Mouse (Mus musculus): ENCODE results near the gene Lhfpl3. TPM values are rescaled to one million over a fixed set of nuclear protein-coding genes. Genes with fewer than 3 reads are reported as not detected.
A peak's percentile ranks its signal among the peaks of the same experiment; 100 is the strongest.

The Lhfpl3 gene
- polyA plus RNA-seq, 1 experiment from 2014 or later: 0.09 TPM

DNA sequence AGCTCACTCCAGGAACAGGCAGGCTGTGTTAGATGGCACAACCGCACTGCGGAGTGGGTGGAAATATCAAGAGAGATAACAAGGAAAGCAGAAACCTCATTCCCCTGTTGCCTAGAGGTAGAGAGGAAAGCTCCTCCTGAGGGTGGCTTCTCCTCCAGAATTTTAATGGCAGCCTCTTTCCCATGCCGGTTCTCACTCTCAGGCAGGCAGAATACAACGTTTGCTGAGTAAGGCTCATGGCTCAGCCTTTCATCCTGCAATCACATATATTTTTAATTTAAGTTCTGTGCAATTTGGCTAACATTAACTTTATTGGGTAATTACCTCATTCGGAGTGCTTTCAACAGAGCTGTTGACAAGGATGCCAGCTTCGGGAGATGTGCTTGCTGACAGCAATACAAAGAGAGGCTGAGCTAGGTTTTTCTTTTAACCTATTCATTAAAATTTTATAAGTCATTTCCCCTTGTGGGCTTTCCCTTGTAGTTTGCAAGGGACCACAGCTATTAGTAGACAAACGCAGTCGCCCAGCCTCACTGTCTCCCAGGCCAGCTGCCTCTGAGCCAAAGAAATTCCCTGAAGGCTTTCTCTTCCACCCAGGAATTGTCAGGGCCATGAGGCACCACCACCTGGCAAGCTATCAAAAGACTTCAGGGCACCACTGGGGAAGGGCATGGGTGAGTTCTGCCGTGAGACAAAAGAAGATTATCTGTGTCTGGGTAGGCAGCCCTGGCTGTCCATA, 394.5 kb downstream of the Lhfpl3 start:
- H3K36me3 ChIP-seq: no peaks in the 10 kb centered on the region
- no peak overlapping the region for H3K27ac ChIP-seq (ENCODE audit: poor library complexity, severe bottlenecking)
- no peaks in the 10 kb centered on the region for H3K4me1 ChIP-seq (replicated peaks)
- H3K27me3 ChIP-seq (replicated peaks): no peaks in the 10 kb centered on the region
- no peak overlapping the region for H3K4me3 ChIP-seq
- no peak for ATAC-seq (ENCODE audit: insufficient number of reproducible peaks, low FRiP score)
- 76% methylated on average over 9 of the region's 9 CpGs for WGBS
- H3K4me2 ChIP-seq: no peak overlapping the region
- 0 out of 2 replicates have a peak, but pooled peaks cover 8% of the 10 kb centered on the region for H3K9me3 ChIP-seq (replicated peaks)
- no peak overlapping the region for H3K9ac ChIP-seq

DNA sequence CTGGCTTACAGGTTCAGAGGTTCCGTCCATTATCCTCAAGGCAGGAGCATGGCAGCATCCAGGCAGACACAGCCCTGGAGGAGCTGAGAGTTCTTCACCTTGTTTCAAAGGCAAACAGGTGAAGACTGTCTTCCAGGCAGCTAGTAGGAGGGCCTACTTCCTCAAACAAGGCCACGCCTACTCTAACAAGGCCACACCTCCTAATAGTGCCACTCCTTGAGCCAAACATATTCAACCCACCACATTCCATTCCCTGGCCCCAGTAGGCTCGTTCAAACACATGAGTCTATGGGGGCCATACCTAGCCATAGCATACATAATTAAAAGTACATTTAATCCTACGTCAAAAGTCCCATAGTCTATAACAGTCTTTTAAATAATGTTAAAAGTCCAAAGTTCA, 407.4 kb downstream of the Lhfpl3 start:
- H3K9ac ChIP-seq: no peak overlapping the region
- H3K27me3 ChIP-seq (replicated peaks): no peaks in the 10 kb centered on the region
- no peaks in the 10 kb centered on the region for H3K36me3 ChIP-seq
- H3K4me2 ChIP-seq: no peak overlapping the region
- WGBS: 66% methylated on average over 4 of the region's 4 CpGs
- no peaks in the 10 kb centered on the region; the same call in 1 of the 2 replicates for H3K9me3 ChIP-seq (replicated peaks)
- H3K4me1 ChIP-seq (replicated peaks): no peaks in the 10 kb centered on the region
- no peak overlapping the region for H3K27ac ChIP-seq (ENCODE audit: poor library complexity, severe bottlenecking)
- no peak overlapping the region for H3K4me3 ChIP-seq
- no peak for ATAC-seq (ENCODE audit: insufficient number of reproducible peaks, low FRiP score)

DNA sequence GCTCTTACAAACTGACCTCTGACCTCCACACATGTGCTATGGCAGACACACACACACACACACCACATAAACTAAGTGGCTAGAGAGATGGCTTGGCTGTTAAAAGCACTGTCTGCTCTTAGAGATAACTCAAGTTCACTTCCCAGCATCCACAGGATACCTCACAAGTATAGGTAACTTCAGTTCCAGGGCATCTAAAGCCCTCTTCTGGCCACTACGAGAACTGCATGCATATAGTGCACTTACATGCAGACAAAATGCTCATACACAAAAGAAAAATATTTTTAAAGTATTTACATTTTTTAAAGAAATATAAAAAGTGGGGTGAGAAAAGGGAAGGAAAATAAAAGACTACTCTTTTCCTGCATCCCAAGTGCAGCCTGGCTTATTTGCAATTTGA, 408.6 kb downstream of the Lhfpl3 start:
- H3K4me1 ChIP-seq (replicated peaks): no peaks in the 10 kb centered on the region
- H3K27ac ChIP-seq (ENCODE audit: poor library complexity, severe bottlenecking): no peak overlapping the region
- no peaks in the 10 kb centered on the region; the same call in 1 of the 2 replicates for H3K9me3 ChIP-seq (replicated peaks)
- no peak overlapping the region for H3K4me3 ChIP-seq
- no peak overlapping the region for H3K4me2 ChIP-seq
- ATAC-seq (ENCODE audit: insufficient number of reproducible peaks, low FRiP score): no peak
- WGBS: 79% methylated on average over 1 of the region's 1 CpGs
- H3K36me3 ChIP-seq: no peaks in the 10 kb centered on the region
- no peaks in the 10 kb centered on the region for H3K27me3 ChIP-seq (replicated peaks)
- no peak overlapping the region for H3K9ac ChIP-seq

DNA sequence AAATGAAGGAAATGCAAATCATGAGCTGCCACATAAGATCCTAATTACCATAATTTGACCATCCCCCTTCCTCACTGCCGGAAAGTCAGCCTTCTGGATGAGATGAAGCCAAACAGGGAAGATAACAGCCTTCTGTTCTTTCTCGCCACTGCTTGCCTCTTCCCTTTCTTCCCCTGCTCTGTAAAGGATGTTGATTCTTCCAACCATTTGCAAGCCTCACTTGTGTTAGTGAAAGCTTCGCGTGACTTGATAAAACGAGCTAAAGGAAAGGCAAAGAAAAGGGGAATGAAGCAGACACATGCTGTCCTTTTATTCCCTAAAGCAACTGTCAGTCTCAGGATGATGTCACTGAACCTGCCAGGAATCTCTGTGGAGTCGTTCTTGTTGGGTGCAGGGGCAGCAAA, 420.1 kb downstream of the Lhfpl3 start:
- no peaks in the 10 kb centered on the region for H3K36me3 ChIP-seq
- H3K4me1 ChIP-seq (replicated peaks): no peaks in the 10 kb centered on the region
- H3K9me3 ChIP-seq (replicated peaks): peaks cover 5% of the 10 kb centered on the region; the same call in 1 of the 2 replicates
- no peak overlapping the region for H3K4me3 ChIP-seq
- no peak overlapping the region for H3K4me2 ChIP-seq
- no peak overlapping the region for H3K27ac ChIP-seq (ENCODE audit: poor library complexity, severe bottlenecking)
- 18% methylated on average over 6 of the region's 6 CpGs for WGBS
- H3K27me3 ChIP-seq (replicated peaks): no peaks in the 10 kb centered on the region
- H3K9ac ChIP-seq: no peak overlapping the region
- no peak for ATAC-seq (ENCODE audit: insufficient number of reproducible peaks, low FRiP score)

DNA sequence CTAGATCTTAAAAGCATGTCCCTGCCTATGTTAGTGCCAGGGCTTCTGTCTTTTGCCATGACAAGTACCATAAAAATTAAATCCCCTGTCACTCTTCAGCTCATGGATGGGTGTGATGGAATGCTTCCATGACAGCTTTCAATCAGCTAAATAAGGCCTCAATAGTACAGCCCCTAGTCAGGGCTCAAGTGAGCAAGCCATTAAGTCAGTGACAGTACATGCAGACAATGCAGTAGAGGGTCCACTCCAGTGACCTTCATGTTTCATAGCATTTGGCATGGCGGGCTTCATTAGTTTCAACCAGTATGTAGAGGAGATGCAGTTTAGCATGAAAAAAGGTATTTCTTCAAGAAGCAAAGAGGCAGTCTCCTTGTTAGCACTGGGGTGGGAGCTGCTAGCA, 420.8 kb downstream of the Lhfpl3 start:
- 64% methylated on average over 1 of the region's 1 CpGs for WGBS
- Histone ChIP-seq H3K4me2 (no peak overlapping the region), H3K9me3 (replicated peaks) (peaks cover 5% of the 10 kb centered on the region; the same call in 1 of the 2 replicates), H3K27ac (ENCODE audit: poor library complexity, severe bottlenecking) (no peak overlapping the region), H3K4me1 (replicated peaks) (no peaks in the 10 kb centered on the region), H3K27me3 (replicated peaks) (no peaks in the 10 kb centered on the region), H3K4me3 (no peak overlapping the region), H3K36me3 (no peaks in the 10 kb centered on the region), H3K9ac (no peak overlapping the region)
- ATAC-seq (ENCODE audit: insufficient number of reproducible peaks, low FRiP score): no peak

DNA sequence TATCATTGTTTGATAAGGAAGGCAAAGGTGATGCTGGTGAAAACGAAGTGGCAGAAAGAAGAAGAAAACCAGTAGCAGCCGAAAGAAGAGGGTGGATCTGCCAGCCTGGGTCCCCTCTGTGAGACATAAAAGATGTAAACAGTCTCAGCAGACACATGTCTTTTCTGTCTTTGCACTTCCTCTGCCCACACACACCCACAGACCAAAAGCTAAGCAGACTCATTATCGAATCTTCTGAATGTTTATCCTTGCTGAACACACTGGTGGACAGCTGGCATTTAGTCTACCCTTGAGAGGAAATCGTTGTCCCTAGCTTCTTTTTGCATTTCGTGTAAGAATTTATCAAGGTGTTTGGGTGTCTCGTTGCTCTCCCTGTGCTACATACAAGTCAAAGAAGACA, 443.8 kb downstream of the Lhfpl3 start:
- ATAC-seq (ENCODE audit: insufficient number of reproducible peaks, low FRiP score): no peak
- WGBS: 64% methylated on average over 6 of the region's 6 CpGs
- H3K9ac ChIP-seq: no peak overlapping the region
- no peaks in the 10 kb centered on the region for H3K36me3 ChIP-seq
- H3K27ac ChIP-seq (ENCODE audit: poor library complexity, severe bottlenecking): no peak overlapping the region
- no peak overlapping the region for H3K4me3 ChIP-seq
- H3K4me1 ChIP-seq (replicated peaks): no peaks in the 10 kb centered on the region
- H3K4me2 ChIP-seq: no peak overlapping the region
- H3K27me3 ChIP-seq (replicated peaks): no peaks in the 10 kb centered on the region
- H3K9me3 ChIP-seq (replicated peaks): no peaks in the 10 kb centered on the region

DNA sequence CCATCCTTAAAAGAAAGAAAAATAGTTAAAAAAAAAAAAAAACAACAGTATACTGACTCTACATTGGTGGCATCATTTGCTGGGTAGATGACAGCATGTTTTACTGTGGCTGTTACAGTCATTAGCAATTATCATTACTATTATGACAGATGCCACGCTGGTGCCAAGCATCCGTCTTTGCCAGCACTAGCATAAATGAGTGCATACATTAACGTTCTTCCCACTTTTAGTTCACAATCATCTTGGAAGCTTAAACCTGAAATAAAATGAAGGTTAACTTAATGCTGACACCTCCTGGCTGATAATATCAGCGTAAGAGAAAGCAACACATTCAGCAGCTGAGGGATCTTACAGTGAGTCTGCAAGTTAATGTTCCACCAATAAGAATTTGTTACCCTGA, 451.0 kb downstream of the Lhfpl3 start:
- WGBS: 80% methylated on average over 4 of the region's 4 CpGs
- no peak for ATAC-seq (ENCODE audit: insufficient number of reproducible peaks, low FRiP score)
- no peaks in the 10 kb centered on the region for H3K4me1 ChIP-seq (replicated peaks)

DNA sequence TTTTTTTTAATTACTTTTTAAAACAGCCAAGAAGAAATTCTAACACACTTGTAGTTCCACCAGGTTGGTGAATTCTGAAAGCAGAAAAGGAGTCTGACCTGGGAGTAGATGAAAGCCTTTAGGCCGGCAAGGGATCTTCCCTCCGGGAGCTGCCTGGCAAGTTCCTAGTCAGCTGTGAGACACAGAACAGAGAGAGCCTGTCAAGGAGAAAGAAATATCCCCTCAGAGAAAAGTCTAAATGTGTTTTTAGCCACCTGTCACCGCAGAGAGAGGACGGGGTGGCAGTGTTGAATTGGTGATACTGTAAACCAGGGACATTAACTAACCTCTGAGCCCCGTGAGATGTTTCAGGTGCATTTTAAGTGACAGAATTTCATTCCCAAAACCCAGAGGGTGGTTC, 467.2 kb downstream of the Lhfpl3 start:
- no peaks in the 10 kb centered on the region for H3K9me3 ChIP-seq (replicated peaks)
- no peaks in the 10 kb centered on the region for H3K27me3 ChIP-seq (replicated peaks)
- 67% methylated on average over 5 of the region's 5 CpGs for WGBS

More for the DNA sequence above, 451.0 kb downstream of the Lhfpl3 start:
- no peak overlapping the region for H3K27ac ChIP-seq (ENCODE audit: poor library complexity, severe bottlenecking)
- H3K27me3 ChIP-seq (replicated peaks): no peaks in the 10 kb centered on the region
- no peaks in the 10 kb centered on the region for H3K36me3 ChIP-seq
- H3K9ac ChIP-seq: no peak overlapping the region
- H3K4me3 ChIP-seq: no peak overlapping the region
- H3K9me3 ChIP-seq (replicated peaks): no peaks in the 10 kb centered on the region
- no peak overlapping the region for H3K4me2 ChIP-seq

DNA sequence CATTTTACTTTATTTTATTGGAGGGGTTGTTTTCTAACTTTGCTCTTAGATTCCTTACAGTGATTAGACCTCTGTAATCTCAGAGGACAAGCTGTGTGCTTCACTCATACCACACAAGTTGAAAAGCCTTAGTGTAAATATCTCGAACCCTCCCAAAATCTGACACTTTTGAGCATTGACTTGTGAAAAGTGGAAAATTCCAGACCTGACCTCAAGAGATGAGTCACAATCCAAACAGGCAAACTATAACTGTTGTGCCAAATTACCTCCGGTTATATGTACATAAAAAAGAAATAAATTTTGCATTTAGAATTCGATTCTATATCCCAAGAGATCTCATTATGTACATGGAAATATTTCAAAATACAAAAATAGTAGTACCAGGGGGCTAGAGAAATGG, 468.8 kb downstream of the Lhfpl3 start:
- Histone ChIP-seq H3K27ac (ENCODE audit: poor library complexity, severe bottlenecking) (no peak overlapping the region), H3K9me3 (replicated peaks) (no peaks in the 10 kb centered on the region), H3K4me1 (replicated peaks) (no peaks in the 10 kb centered on the region), H3K36me3 (no peaks in the 10 kb centered on the region), H3K9ac (no peak overlapping the region), H3K27me3 (replicated peaks) (no peaks in the 10 kb centered on the region), H3K4me2 (no peak overlapping the region), H3K4me3 (no peak overlapping the region)
- 79% methylated on average over 3 of the region's 3 CpGs for WGBS
- no peak for ATAC-seq (ENCODE audit: insufficient number of reproducible peaks, low FRiP score)

More for the DNA sequence above, 467.2 kb downstream of the Lhfpl3 start:
- H3K36me3 ChIP-seq: no peaks in the 10 kb centered on the region
- H3K9ac ChIP-seq: no peak overlapping the region
- no peak overlapping the region for H3K27ac ChIP-seq (ENCODE audit: poor library complexity, severe bottlenecking)
- H3K4me3 ChIP-seq: no peak overlapping the region
- H3K4me1 ChIP-seq (replicated peaks): no peaks in the 10 kb centered on the region
- H3K4me2 ChIP-seq: no peak overlapping the region
- ATAC-seq (ENCODE audit: insufficient number of reproducible peaks, low FRiP score): no peak

DNA sequence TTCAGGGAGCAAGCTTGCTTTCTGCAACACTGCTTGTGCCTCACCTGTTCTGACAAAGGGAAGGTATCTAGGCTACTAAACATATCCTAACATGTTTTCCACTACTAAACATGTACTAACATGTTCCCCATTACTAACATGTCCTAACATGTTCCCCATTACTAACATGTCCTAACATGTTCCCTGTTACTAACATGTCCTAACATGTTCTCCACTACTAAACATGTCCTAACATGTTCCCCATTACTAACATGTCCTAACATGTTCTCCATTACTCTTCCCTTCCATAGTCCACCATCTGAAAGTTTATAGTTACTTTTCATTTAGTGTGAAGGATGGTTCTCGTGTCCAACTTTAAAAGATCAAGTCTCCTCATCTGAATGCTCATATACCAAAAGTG, 473.8 kb downstream of the Lhfpl3 start:
- Histone ChIP-seq H3K27me3 (replicated peaks) (no peaks in the 10 kb centered on the region), H3K27ac (ENCODE audit: poor library complexity, severe bottlenecking) (no peak overlapping the region), H3K9me3 (replicated peaks) (no peaks in the 10 kb centered on the region), H3K4me1 (replicated peaks) (no peaks in the 10 kb centered on the region), H3K4me3 (no peak overlapping the region), H3K9ac (no peak overlapping the region), H3K4me2 (no peak overlapping the region), H3K36me3 (no peaks in the 10 kb centered on the region)
- WGBS: 88% methylated on average over 1 of the region's 1 CpGs
- no peak for ATAC-seq (ENCODE audit: insufficient number of reproducible peaks, low FRiP score)

DNA sequence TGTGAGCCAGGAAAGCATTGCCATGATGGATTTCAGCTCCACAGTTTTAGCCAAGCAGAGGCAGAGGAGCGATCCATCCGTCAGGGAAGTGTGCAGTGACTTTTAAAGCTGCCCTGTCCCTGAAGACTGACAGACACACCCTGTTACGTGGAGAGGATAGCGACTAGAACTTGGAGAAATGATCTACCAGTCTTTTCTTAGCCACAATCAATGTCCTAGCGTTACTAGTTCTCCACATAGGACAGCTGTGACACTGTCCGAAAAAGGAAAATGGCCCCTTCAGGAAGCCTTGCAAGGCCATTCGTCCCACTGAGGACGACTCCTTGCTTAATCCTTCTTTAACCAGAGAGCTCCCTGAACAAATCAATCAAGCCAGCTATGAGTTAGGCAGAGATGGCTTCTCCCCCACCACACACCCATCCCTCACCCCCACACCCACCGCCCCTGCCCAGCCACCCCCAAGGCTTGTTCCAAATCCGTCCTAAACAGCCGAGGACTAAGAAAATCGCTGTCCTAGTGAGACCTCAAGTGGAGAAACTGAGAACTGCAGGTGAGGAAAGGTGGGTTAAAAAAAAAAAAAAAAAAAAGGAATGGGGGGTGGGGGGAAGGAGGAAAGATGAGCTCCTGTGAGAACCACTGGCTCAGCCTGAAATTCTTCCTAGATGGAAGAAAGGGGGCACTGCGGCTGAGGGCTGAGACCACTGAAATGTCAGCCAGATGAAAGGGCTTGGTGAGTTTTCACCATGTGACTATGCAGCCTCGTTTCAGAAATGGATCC, 479.1 kb downstream of the Lhfpl3 start:
- ATAC-seq (ENCODE audit: insufficient number of reproducible peaks, low FRiP score): no peak
- H3K27ac ChIP-seq (ENCODE audit: poor library complexity, severe bottlenecking): no peak overlapping the region
- peak overlapping the region; percentile 28 for H3K9ac ChIP-seq

More for the DNA sequence above, 479.1 kb downstream of the Lhfpl3 start:
- Histone ChIP-seq H3K36me3 (no peaks in the 10 kb centered on the region), H3K4me1 (replicated peaks) (no peaks in the 10 kb centered on the region), H3K27me3 (replicated peaks) (no peaks in the 10 kb centered on the region), H3K9me3 (replicated peaks) (no peaks in the 10 kb centered on the region), H3K4me2 (peak overlapping the region; percentile 70), H3K4me3 (peak overlapping the region; percentile 44)
- WGBS: 23% methylated on average over 14 of the region's 14 CpGs
